Mouse (Mus musculus): ENCODE data around the gene Zscan21.

- TF ChIP-seq POLR2A (IDR thresholded peaks at IDR 0.05; ENCODE audit: extremely low read depth, insufficient read depth, low read length) (no peak), CTCF (IDR thresholded peaks at IDR 0.05; ENCODE audit: low read depth, low read length) (no peak)
Observed at GRCm38 (mm10) chr5:138092771-138093170, 23.9 kb upstream of the Zscan21 start.
